Mouse (Mus musculus) spleen, adult 18-20 months (tissue): ENCODE results near the gene Cldnd1.

ENCODE experiments used
- DNase-seq, 2 experiments: peaks; one replicate each; pipeline ENCODE4 v3.0.0; 2022; ENCODE audit warnings: mixed read lengths in 2 of 2

The Cldnd1 gene

DNA sequence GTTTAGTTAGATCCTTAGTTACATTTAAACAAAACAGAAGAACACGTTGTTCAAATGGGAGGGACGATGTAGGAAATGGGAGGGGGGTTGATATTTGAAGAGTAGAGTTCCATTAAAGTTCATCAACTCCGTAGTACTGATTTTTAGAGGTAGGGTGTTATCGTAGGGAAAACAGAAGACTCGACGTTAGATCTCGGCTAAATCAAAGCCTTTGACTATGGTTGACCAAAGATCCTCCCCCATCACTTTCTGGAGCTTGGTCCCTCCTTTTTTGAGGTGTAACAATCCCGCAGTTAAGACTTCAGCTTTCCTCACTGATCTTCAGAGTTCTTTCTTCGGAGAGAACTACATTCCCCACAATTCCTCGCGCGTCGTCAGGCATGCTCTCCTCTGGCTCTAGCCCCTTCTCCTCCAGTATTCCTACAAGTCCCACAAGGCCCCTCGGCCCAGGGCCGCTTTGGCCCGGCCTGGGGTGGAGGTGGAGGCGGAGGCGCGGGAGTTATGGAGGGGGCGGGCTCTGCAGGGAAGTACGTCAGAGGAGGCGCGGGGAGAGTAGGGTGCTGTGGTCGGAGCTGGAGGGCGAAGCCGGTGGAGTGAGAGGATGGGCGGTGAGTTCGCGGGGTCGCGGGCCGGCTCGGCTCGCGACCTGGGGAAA lies at the start of gene Cldnd1:
Gene Cldnd1 (plus strand): TSS at position 434 of the 655 bp plus-strand sequence.
- DNase-seq, result peak; percentile 89 to 94

DNA sequence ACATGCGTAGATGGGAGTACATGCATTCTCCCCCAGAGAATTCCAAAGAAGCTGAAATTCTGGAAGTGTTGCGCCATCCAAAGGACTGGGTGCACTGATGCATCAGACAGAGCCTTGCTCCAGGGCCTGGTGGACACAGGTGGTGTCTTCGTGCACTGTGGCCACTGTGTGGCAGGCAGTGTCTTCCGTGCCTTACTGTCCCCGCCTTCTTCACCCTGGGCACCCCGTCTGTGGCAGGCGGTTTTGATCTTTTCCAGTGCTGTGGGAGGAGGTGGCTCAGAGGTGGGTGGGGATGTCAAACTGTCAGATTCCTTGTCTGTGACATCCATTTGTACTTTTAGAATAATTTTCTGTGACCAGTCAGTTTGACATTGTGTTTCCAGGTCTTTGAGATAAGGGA lies 49.0 kb upstream of the Cldnd1 start:
- no peak for DNase-seq

- no peak for DNase-seq
These were observed 45.7 kb upstream of the Cldnd1 start for GRCm38 (mm10) chr16:58682046-58682445.

- DNase-seq, result no peak
These were observed 44.8 kb upstream of the Cldnd1 start for GRCm38 (mm10) chr16:58682870-58683269.

DNA sequence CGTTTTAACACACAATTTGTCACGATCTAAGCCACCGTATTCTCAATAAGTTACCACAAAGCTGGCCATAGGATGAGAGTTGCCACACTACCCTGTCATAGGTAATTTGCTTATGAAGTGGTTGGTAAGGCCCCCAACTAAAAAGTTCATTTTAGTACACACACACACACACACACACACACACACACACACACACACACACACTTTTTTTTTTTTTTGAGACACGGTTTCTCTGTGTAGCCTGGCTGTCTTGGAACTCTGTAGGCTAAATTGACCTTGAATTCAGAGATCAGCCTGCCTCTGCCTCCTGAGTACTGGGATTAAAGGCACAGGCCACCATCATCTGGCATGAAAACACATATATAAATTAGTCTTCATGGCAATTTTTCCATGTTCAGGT lies 43.8 kb upstream of the Cldnd1 start:
- DNase-seq, result no peak

DNA sequence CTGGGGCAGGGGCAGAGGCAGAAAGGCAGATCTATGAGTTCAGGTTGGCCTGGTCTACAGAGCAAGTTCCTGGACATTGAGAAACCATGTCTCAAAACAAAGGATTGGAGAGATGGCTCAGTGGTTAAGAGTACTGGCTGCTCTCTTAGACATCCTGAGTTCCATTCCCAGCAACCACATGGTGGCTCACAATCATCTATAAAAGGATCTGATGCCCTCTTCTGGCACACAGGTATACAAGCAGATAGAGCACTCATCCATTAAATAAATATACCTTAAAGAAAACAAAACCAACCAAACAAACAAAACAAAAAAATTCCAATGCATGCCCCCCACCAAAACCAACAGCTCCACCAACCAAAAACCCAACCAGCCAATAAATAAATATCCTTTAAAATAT lies 43.2 kb upstream of the Cldnd1 start:
- DNase-seq, result no peak

- no peak for DNase-seq
These were observed 41.9 kb upstream of the Cldnd1 start for GRCm38 (mm10) chr16:58685548-58686537.

- no peak for DNase-seq
These were observed 39.2 kb upstream of the Cldnd1 start for GRCm38 (mm10) chr16:58688534-58688933.

DNA sequence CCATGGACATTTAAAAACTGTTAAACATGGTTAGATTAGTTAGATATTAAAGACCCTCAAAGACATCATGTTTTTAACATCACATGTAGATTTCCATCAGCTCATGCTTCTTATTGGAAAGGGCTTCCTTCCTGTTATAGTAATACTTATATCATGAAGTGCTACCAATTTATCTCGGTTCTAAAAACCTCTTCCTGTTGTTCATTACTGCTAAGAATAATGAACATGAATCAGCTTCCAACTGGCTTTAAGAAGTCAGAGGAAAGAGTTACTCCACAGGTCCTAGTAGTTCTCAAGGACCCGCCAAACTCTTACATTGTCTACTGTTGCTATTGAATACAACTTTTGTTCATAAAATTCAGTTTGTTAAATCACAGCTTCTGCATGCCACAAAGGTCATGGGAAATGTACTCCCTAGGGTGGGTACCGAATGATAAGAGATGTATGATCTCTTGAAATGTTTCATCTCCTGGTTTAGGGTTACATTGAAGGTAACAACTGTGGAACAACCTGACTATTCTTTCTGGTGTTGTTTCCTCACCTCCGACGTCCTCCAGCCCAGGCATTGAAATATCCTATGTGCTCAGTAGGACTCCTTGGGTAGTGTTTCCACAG lies 38.0 kb upstream of the Cldnd1 start:
- no peak for DNase-seq

- DNase-seq, result peak in 1 of 2 experiments; percentile 15
These were observed 37.4 kb upstream of the Cldnd1 start for GRCm38 (mm10) chr16:58690322-58690732.

DNA sequence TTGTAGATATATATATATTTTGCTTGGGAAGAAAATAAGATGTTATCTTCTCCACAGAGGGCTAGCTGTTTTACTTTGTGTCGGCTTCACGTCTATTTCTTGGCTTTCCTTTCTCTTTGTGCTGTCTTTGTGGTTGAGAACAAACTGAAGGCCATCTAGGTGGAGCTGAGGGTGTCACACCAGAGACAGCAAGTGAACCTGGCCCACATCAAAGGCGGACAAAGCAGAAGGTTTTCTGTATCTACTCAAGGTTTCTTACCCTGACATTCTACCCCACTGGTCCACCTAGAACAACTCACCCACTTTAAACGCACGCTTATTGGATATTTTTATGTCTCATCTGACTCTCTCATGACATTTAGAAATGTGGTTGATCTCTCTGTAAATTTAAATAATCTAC lies 33.6 kb upstream of the Cldnd1 start:
- DNase-seq, result no peak

DNA sequence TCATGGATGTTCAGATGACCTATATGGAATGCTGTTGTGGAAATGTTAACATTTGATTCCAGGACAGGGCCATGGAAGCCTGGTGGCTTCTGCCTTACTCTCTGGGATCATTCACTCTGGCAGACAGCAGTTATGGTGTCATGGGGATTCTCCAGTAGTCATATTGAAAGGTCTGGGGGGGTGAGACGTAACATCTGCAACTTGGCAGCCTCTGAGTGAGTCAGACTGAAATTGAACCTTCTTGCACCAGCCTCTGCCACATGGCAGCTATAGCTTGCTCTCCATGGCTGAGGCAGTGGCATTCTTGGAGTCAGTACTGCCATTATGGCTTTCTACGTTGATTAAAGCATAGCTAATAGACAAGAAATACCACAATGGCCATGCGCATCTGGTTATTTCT lies 30.9 kb upstream of the Cldnd1 start:
- DNase-seq, result no peak

DNA sequence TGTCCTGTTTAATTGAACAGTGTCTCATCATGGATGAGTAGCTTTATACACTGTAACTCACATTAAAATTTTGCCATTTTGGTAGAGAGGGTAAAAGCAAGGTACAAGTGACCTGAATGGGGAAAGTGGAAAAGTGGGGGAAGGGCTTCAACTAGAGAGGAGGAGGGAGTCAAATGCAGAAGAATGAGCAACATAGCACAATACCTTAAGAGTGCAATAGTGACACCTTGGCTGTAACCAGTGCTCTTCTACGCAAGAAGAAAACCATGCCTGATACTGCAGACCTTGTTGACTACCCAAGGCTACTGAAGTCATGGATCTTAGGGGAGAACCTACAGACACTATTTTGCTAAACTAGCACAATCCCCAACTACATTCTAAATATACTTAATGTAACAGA lies 30.4 kb upstream of the Cldnd1 start:
- DNase-seq, result no peak

- DNase-seq, result no peak
These were observed 27.5 kb upstream of the Cldnd1 start for GRCm38 (mm10) chr16:58700174-58700573.

- no peak for DNase-seq
These were observed 26.8 kb upstream of the Cldnd1 start for GRCm38 (mm10) chr16:58700816-58701424.

GRCm38 (mm10) chr16:58701779-58702178 lies 25.9 kb upstream of the Cldnd1 start:
- no peak for DNase-seq

DNA sequence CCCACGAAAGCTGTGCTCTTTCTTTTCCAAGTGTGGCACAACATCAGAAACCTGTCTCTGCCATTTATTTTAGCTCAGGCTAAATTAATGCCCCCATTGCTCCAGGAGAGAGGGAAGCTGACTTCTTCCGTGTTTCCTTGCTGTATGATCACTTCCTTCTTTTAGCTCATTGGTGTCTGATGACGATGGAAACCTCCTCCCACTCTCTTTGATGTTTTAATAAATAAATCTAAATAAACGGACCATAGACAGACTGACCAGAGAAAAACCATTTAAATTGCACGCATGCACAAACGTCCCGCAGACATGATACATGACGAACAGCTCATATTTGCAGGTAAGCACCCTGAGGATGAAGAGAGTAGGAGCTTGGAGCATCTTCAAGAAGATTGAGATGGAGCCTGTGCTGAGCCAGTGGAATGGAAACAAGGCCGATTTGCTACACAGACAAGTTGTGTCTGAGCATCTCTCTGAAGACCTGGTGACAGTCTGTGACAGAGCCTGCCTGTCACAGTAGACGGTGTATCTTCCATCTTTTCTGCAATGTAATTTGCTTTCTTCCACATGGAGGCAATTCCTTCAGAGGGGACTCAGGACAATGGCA lies 25.3 kb upstream of the Cldnd1 start:
- DNase-seq, result no peak

- DNase-seq, result no peak
These were observed 24.2 kb upstream of the Cldnd1 start for GRCm38 (mm10) chr16:58703382-58704124.

GRCm38 (mm10) chr16:58704999-58705398 lies 22.7 kb upstream of the Cldnd1 start:
- DNase-seq, result no peak

DNA sequence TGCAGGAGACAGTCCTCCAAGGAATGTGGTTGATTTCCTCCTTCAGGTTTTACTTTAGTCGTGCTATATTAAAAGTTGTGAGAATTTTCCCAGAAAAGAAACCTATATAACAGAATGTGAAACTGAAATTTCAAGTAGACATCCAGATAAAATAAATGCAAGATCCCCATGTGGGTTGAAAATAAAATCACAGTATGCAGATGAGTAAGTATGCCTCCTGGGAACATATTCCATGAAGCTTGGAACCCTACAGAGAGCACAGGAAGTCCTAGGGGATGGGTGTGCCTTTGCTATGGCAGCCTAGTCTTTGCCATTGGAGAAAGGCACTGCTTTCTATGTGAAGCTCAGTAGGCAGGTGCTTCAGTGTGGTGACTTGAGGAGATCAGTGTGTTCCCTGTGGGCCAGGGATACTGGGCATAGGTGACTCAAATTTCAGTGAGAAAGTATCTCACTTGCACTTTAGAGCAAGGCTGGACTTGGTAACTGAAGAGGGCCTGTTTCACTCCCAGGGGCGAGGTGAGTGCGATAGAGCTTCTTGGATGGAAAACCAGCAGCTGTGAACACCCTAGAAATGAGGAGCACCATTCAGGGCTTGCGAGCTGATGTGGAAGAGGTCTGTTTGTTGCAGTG lies 20.3 kb upstream of the Cldnd1 start:
- DNase-seq, result no peak
